Mouse (Mus musculus) limb, embryonic 14.5 days (tissue): ENCODE measurements around the gene Padi3. TPM values are rescaled to one million over a fixed set of nuclear protein-coding genes. Genes with fewer than 3 reads are reported as not detected.

Experiments used
- ATAC-seq: fragments of 200-750 bp; cut with Nextera tagmentation; 2 replicates; pipeline ENCODE4 v1.8.0; 2017; ENCODE audit warnings: low read depth, moderate number of reproducible peaks, moderate TSS enrichment; ENCODE audit not compliant: low FRiP score
- DNase-seq: peaks from one replicate; pipeline ENCODE4 v3.0.0-alpha.2; 2015; ENCODE audit warnings: low spot score
- H3K27ac ChIP-seq: fragments of 300-500 bp; sonication (generic); replicated peaks from 2 replicates; pipeline ENCODE4 v1.5.1; 2014; ENCODE audit warnings: low read depth, mild to moderate bottlenecking, low read length, moderate library complexity, mixed read lengths
- H3K27me3 ChIP-seq: fragments of 300-500 bp; sonication (generic); 2 replicates; pipeline ENCODE4 v1.6.1; 2014; ENCODE audit warnings: low read length, mixed read lengths; ENCODE audit not compliant: control insufficient read depth, insufficient read depth
- H3K36me3 ChIP-seq: fragments of 300-500 bp; sonication (generic); 2 replicates; pipeline ENCODE4 v1.6.1; 2014; ENCODE audit warnings: mild to moderate bottlenecking, low read length, moderate library complexity, mixed read lengths; ENCODE audit not compliant: control insufficient read depth, insufficient read depth
- H3K4me1 ChIP-seq: fragments of 300-500 bp; sonication (generic); 2 replicates; pipeline ENCODE4 v1.6.1; 2014; ENCODE audit warnings: antibody characterized with exemption, low read length, mixed read lengths; ENCODE audit not compliant: control insufficient read depth, insufficient read depth
- H3K4me2 ChIP-seq: fragments of 300-500 bp; sonication (generic); replicated peaks from 2 replicates; pipeline ENCODE4 v1.6.1; 2014; ENCODE audit warnings: low read depth, mild to moderate bottlenecking, low read length, moderate library complexity; ENCODE audit not compliant: severe bottlenecking
- H3K4me3 ChIP-seq: fragments of 300-500 bp; sonication (generic); replicated peaks from 2 replicates; pipeline ENCODE4 v1.5.1; 2014; ENCODE audit warnings: low read length
- H3K9ac ChIP-seq: fragments of 300-500 bp; sonication (generic); 2 replicates; pipeline ENCODE4 v1.6.1; 2014; ENCODE audit warnings: mild to moderate bottlenecking, low read depth, low read length, moderate library complexity; ENCODE audit not compliant: severe bottlenecking
- H3K9me3 ChIP-seq: fragments of 300-500 bp; sonication (generic); 2 replicates; pipeline ENCODE4 v1.6.1; 2016; ENCODE audit warnings: low read length; ENCODE audit not compliant: control insufficient read depth
- POLR2A ChIP-seq: fragments of 200-500 bp; IDR thresholded peaks from 2 replicates; pipeline ENCODE4 v1.8.0; 2012; ENCODE audit warnings: inconsistent platforms, mild to moderate bottlenecking, moderate library complexity, borderline replicate concordance; ENCODE audit not compliant: insufficient read depth, insufficient read length; ENCODE audit errors: extremely low read depth
- WGBS: fragments of 180-500 bp; shearing (Covaris S2); extraction: QIAGEN DNeasy Blood & Tissue Kit; methylation state at CpG from one replicate; pipeline ENCODE4 v1.1.7; 2014; 5-methylcytosine and 5-hydroxymethylcytosine counted together
- polyA plus RNA-seq, 2 experiments: library from polyadenylated mRNA; depleted of rRNA in 1 of 2; stranded (reverse) in 1 of 2; unstranded in 1 of 2; fragments of >200 nt; fragmentation: Nextera tagmentation in 1 of 2; extraction: Ambion mirVana in 1 of 2; gene quantifications; 2 replicates each; pipeline versions ENCODE4 v1.2.1 to v1.2.3; 2012 to 2014

Padi3 gene
- 0.28 and 0.30 TPM in 2 replicates for polyA plus RNA-seq (2012; rRNA removed)
- 0.08 and 0.21 TPM in 2 replicates for polyA plus RNA-seq (2014; fragmentation: Nextera tagmentation; extraction: Ambion mirVana)

DNA sequence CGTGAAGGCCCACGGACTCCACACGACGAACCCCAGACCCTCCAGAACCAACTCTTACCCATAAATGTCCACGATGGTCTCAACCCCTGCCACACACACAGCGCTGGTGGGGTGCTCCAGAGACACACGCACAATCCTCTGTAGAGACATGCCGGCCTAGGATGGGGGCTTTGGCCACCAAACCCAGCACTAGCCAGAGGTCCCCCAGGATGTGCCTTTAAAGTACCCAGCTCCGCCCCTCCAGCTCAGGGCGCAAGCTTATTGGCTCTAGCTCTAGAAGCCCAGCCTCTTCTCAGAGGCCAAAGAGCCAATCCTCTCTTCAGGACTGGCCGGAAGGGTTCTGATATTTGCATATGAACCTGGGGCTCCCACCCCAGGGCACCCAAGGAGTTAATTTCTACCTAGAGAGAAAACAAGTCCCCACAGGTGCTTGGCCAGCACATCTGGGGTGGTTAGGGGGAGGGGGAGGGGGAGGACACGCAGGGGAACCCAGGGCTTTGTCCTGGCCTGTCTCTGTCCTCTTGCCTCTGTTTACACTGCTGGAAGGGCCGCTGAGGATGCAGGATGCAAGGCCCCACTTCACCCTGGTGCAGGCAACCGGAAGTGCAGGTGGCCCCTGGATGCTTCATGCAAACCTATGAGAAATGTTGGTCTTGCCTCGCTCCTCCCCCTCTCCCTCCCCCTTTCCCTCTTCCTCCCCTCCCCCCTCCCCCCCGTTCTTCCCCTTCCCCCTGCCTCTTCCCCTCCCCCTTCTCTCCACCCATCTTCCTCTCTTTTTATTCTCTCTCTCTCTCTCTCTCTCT lies at the start of gene Padi3:
Gene Padi3 (minus strand): TSS at position 191 of the 803 bp plus-strand sequence.
- DNase-seq = no peak
- no peaks in the 10 kb centered on the region for H3K27me3 ChIP-seq
- TF ChIP-seq POLR2A = no peak
- no peaks in the 10 kb centered on the region for H3K36me3 ChIP-seq
- peaks cover 24% of the 10 kb centered on the region for H3K4me1 ChIP-seq
- no peak within 1 kb of the TSS for H3K9ac ChIP-seq
- H3K4me2 ChIP-seq = no peak within 1 kb of the TSS
- ATAC-seq = no peak
- no peak within 1 kb of the TSS for H3K4me3 ChIP-seq
- WGBS = 72% methylated on average over 15 of the region's 16 CpGs
- no peaks in the 10 kb centered on the region for H3K9me3 ChIP-seq
- no peak within 1 kb of the TSS for H3K27ac ChIP-seq

DNA sequence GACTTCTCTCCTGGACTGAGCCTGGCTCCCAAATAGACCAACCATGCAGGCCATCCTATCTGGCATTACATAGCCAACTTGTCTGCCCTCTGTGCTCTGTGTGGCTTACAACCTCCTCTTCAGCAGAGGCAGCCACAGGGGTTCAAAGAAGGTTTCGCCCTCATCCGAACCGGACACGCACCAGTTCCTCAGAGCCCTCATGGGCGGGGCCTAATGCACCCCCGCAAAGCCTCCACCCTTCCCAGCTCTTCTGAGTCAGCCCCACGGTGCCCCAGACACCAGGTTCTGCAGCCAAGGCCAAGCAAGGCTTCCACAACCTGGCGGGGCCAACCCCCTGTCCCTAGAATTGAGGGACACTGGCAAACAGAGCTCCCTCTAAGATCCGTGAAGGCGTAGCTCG lies 48.8 kb upstream of the Padi3 start:
- DNase-seq (no peak), ATAC-seq (no peak)
- 88% methylated on average over 11 of the region's 11 CpGs for WGBS
- H3K4me2 ChIP-seq = no peak overlapping the region
- no peaks in the 10 kb centered on the region for H3K36me3 ChIP-seq
- TF ChIP-seq POLR2A = no peak
- no peak overlapping the region for H3K27ac ChIP-seq
- no peaks in the 10 kb centered on the region for H3K9me3 ChIP-seq
- 0 out of 2 replicates have a peak, but pooled peaks cover 2% of the 10 kb centered on the region for H3K4me1 ChIP-seq
- H3K9ac ChIP-seq = no peak overlapping the region
- H3K4me3 ChIP-seq = no peak overlapping the region
- H3K27me3 ChIP-seq = no peaks in the 10 kb centered on the region

GRCm38 (mm10) chr4:140857813-140858212 lies 47.4 kb upstream of the Padi3 start:
- no peaks in the 10 kb centered on the region for H3K27me3 ChIP-seq
- no peak for DNase-seq
- 0 out of 2 replicates have a peak, but pooled peaks cover 2% of the 10 kb centered on the region for H3K4me1 ChIP-seq
- TF ChIP-seq POLR2A = no peak
- H3K4me2 ChIP-seq = no peak overlapping the region
- H3K36me3 ChIP-seq = no peaks in the 10 kb centered on the region
- H3K4me3 ChIP-seq = no peak overlapping the region
- 79% methylated on average over 7 of the region's 7 CpGs for WGBS
- no peak overlapping the region for H3K9ac ChIP-seq
- H3K27ac ChIP-seq = no peak overlapping the region
- ATAC-seq = no peak
- no peaks in the 10 kb centered on the region for H3K9me3 ChIP-seq

- Histone ChIP-seq H3K4me1 (0 out of 2 replicates have a peak, but pooled peaks cover 1% of the 10 kb centered on the region), H3K4me3 (no peak overlapping the region), H3K4me2 (no peak overlapping the region), H3K27ac (no peak overlapping the region), H3K27me3 (no peaks in the 10 kb centered on the region), H3K9ac (no peak overlapping the region), H3K9me3 (no peaks in the 10 kb centered on the region), H3K36me3 (no peaks in the 10 kb centered on the region)
- no peak for DNase-seq
- no peak for TF ChIP-seq POLR2A
- no peak for ATAC-seq
- 79% methylated on average over 5 of the region's 5 CpGs for WGBS
Measured at GRCm38 (mm10) chr4:140857041-140857440, 46.6 kb upstream of the Padi3 start.

DNA sequence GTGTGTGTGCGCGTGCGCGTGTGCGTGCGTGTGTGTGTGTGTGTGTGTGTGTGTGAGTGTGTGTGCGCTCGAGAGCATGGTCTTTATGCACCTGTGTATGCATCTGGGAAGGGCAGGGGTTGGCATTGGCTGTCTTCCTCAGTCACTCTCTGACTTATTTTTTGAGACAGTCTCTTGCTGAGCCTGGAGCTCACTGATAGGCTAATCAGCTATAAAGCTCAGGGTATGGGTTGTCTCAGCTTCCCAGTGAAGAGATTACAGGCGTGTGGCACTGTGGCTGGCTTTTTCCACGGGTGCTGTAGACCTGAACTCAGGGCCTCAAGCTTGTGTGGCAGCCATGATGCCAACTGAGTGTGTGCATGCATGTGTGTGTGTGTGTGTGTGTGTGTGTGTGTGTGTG lies 44.7 kb upstream of the Padi3 start:
- ATAC-seq (no peak), DNase-seq (no peak)
- H3K4me3 ChIP-seq = no peak overlapping the region
- no peaks in the 10 kb centered on the region for H3K9me3 ChIP-seq
- TF ChIP-seq POLR2A = no peak
- H3K36me3 ChIP-seq = no peaks in the 10 kb centered on the region
- H3K4me1 ChIP-seq = no peaks in the 10 kb centered on the region
- H3K4me2 ChIP-seq = no peak overlapping the region
- WGBS = 85% methylated on average over 10 of the region's 10 CpGs
- H3K9ac ChIP-seq = no peak overlapping the region
- H3K27me3 ChIP-seq = no peaks in the 10 kb centered on the region
- H3K27ac ChIP-seq = no peak overlapping the region
